Mouse (Mus musculus): Measurements from ENCODE around the gene Olfr412. TPM values are rescaled to one million over a fixed set of nuclear protein-coding genes. Genes with fewer than 3 reads are reported as not detected.

Olfr412 gene
- polyA plus RNA-seq (2015; fragmentation: Nextera tagmentation; extraction: Ambion mirVana): not detected in 2 replicates

DNA sequence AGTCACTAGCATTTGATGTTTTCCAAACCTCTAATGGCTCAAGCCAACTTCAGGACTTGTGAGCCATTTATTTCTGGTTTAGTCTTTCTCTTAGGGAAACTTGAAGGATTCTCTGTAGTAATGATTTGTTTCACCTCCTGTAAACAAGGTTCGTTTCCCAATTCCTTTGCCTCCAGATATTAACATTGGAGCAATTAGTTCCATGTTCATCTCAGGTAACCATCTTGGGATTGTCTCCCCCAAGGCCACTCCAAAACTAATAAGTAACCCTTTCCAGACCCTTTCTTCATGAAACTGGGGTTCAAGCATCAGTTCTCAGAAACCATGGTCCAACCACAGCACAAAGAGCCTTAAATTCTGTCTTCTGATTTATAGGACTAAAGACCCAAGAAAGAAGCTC is at the start of gene Olfr412:
Gene Olfr412 (plus strand): TSS at position 301 of the 400 bp plus-strand sequence.
- DNase-seq (ENCODE audit: low spot score): no peak

GRCm38 (mm10) chr11:74326044-74326443 is 35.8 kb upstream of the Olfr412 start:
- DNase-seq (ENCODE audit: low spot score): no peak

DNA sequence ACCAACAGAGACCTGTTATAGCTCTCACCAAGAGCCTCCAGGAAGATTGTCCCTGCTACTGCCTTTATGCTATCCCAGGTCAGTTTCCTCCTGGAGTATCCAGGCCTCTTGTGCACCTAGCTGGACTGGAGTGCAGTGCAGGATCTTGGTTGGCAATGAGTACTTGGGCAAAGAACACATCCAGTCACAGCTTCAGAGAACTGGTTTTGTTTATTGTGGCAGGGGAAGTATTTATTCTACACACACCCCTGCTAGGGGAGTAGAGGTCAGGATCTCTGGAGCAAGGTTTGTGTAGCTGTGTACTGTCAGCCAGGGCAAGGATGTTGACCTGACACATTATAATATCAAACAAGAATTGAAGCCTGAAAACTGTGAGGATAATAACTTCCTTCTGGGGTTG is 33.1 kb upstream of the Olfr412 start:
- no peak for DNase-seq (ENCODE audit: low spot score)

DNA sequence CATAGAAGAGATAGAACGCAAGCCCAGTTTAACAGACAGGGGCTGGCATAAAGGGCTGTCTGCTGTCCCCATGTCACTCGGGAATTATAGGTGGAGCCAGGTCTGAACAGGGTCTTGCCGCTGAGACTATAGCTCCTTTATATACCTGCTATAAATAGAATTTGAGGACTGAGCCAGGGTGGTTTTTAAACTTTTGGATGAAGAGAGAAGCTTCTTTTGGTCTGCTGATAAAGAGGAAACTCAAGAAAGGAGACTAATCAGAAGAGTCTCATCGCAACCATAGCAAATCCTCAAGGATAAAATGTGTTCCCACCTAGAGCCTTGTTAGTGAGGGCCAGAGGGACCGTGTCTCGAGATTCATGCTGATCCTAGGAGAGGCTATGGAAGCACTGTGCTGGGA is 23.9 kb upstream of the Olfr412 start, which contains the start of gene Olfr410:
Gene Olfr410 (minus strand): TSS at position 101 of the 400 bp plus-strand sequence.
- no peak for DNase-seq (ENCODE audit: low spot score)

GRCm38 (mm10) chr11:74352550-74352949 is 9.3 kb upstream of the Olfr412 start, which contains the start of gene Olfr411:
TSS of gene Olfr411 (minus strand) at chr11:74352650.
- no peak for DNase-seq (ENCODE audit: low spot score)

DNA sequence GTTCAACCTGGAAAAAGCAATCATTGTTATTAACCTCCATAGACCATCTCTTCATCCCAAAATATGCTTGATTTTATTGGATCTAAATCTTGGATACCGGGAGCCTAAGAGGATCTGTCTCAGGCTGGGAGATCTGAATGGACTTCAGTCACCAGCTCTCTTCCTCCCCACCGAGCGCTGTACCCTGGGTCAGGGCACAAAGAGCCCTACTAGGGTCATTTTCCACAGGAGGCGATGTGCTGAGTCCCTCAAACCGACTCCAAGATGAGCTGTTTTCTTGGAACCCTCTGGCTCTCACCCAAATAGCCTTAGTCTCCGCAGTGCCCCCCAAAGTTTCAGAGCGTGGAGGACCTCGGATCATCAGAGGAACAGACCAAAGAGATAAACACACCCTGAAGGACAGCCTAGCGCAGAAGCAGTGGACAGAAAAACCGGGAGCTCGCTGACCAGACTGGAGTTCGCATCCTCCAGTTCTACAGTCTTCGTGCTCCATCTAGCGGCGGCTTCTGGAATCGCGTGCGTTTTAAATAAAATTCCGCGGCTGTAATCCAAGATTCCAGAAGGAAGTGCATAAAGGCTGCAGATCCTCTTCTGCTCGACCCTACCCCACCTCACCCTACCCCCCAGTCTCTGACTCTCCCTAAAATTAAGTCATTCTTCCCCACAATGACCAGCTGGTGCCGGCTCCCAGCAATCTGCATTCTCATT is 9.7 kb downstream of the Olfr412 start:
- peak; percentile 49 for DNase-seq (ENCODE audit: low spot score)

- peak; percentile 49 for DNase-seq (ENCODE audit: low spot score)
Measured at GRCm38 (mm10) chr11:74376847-74377246, 15.0 kb downstream of the Olfr412 start.

GRCm38 (mm10) chr11:74379166-74379873 is 17.5 kb downstream of the Olfr412 start:
- no peak for DNase-seq (ENCODE audit: low spot score)

DNA sequence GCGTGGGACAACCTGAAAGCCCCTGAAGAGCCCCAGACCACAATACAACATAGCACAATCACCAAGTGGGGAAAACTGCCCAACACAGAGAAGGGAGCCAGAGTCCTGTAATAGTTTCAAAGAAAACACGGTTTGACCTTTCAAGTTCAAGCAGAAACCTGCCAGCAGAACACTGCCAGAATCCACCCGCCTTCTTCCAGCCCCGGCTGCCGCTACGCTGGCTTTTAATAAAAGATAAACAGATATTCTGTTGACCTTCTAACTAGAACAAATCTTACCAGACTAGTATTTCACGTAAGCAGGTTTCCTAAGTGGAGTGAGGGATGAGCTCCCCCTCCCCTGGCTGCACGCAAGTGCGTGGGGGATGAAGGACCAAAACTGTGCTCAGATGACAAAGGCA is 23.8 kb downstream of the Olfr412 start:
- DNase-seq (ENCODE audit: low spot score): no peak

DNA sequence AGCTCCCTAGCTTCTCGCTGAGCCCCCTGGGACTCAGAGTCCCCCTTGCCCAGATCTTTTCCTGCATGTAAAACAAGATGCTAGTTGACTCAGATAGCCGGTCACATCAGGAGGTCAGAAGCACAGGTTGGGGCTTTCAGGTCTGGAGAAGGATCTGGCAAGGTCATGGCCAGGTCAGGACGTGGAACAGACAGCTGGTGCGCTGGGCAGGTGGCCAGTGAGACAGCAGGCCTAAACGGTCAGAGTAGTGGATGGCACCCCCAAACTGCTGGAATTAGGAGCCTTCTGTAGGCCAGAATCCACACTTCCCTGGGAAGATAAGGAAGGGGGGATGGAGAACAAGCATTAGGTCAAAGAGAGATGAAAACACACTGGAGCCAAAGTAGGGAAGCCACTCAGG is 25.3 kb downstream of the Olfr412 start:
- DNase-seq (ENCODE audit: low spot score): no peak

DNA sequence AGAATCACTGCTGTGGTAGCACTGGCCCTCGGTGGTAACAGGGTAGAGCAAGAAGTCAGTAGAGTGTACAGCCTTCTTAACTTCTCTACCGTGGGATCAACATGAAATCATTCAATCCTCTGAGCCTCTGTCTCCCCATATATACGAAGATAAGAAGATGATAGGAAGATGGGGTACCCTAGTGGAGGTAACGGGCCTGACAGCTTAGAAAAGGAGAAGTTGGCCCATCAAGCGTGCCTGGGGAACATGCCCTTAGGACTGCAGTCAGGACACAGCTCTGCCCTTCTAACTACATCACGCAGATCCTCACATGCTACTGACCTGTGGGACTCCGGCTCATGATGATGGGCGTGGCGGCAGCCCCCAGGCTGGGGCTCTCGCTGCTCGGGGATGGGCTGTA is 30.0 kb downstream of the Olfr412 start:
- DNase-seq (ENCODE audit: low spot score): no peak

DNA sequence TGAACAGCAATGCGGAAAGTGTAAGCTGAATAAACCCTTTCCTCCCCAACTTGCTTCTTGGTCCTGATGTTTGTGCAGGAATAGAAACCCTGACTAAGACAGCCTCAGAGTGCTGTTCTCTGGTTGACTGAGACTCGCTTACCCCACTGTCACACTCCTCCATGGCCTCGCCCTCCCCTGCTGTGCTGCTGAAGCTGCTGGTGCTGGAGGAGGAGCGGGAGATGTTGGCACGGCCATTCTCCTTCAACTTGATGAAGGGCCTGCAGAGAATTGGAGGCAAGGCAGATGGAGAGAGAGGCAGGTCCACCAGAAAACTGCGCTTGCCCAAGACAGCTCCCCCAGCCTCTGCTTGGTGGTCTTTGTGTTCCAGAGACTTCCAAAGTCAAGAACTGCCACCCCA is 31.0 kb downstream of the Olfr412 start:
- no peak for DNase-seq (ENCODE audit: low spot score)

GRCm38 (mm10) chr11:74393489-74393888 is 31.6 kb downstream of the Olfr412 start:
- no peak for DNase-seq (ENCODE audit: low spot score)

DNA sequence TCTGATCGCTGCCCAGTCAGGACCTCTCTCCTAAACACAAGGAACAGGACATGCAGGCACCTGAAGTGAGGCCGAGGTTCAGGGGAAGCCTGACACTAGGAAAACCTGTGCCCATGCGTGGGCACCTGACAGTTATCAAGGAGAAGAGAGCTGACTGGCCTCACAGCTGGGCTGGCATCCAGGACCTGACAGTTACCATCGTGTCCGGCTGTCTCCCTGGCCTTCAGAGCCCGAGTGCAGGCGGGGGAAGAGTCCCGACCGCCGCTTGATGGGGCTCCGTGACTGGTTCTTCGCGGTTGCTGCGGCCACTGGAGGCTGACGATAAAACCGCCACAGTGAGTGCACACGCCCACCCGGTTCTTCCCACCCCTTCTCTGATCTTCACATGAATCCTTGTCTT is 33.7 kb downstream of the Olfr412 start:
- DNase-seq (ENCODE audit: low spot score): no peak

DNA sequence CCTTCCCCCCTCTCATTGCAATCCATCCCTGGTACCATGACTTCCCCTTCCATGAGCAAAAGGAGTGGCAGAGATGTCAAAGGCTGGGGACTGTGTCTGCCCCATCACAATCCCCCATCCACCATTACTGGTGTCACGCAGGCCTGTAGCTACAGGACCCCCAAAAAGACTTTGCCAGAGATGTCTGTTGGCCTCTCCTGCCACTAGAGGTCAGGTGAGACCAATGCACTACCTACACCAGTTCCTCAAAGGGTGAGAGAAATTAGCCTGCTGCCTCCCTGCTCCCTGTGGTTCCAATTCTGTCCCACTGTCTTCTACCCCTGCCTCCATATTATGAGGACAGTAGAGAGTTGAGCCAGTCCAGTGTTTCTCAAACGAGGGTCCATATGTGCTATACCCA is 40.3 kb downstream of the Olfr412 start:
- peak; percentile 56 for DNase-seq (ENCODE audit: low spot score)

DNA sequence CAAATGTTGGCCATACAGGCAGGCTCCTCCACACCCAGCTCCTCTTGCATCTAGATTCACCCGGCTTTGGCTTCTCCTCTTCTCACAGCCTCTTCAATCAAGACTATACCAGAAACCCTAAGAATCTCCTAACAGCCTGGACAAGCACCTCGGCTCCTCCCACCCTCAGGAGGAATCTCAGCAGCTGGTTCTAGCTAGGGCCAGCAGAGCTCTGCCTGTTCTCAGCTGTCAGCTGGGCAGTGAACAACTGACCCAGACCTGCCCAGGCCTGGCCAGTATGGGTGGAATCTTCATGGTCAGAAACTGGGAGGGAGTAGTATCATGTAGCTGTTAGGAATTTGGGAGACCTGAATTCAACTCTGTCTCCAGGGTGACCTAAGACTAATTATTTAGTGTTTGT is 42.3 kb downstream of the Olfr412 start:
- no peak for DNase-seq (ENCODE audit: low spot score)

- DNase-seq (ENCODE audit: low spot score): peak; percentile 65
Measured at GRCm38 (mm10) chr11:74405201-74405600, 43.3 kb downstream of the Olfr412 start.

DNA sequence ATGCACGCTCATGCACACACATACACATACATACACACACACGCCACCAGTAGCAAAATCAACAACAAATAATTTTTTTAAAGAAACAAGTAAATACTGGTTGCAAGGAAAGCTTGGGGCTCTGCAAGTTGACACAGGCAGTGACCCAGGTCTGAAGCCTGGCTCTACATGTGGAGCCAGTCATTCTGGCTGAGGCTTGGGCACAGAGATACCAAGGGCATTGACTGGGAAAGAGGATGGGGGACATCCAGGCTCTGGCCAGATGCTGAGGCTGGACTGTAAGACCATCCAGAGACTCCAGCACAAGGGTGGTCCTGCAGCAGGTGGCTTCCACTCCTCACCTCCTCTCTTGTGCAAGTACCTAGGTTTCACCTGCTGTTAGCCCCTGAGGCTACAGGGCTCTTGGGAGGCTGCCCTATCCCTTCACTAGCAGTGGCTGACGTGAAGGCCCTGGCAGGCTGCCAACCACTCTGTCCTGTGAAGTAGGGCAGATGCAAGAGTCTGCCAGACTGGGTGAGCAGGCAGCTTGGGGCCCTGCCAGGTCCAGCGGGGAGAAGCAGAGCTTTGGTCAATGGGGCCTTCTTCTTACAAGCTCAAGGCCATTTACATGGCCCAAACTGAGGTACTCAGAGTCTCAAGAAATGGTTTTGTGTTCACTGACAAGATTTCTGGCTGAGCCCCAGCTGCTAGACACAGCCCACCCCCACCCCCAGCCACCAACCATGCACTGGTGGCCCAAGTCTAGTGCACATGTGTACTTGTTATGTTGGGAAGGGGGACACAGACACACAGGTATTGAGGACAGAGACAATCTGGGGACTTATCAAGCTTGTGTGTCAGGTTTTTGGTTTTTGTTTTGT is 46.9 kb downstream of the Olfr412 start:
- peak; percentile 19 for DNase-seq (ENCODE audit: low spot score)

GRCm38 (mm10) chr11:74409447-74409754 is 47.5 kb downstream of the Olfr412 start:
- DNase-seq (ENCODE audit: low spot score): no peak

DNA sequence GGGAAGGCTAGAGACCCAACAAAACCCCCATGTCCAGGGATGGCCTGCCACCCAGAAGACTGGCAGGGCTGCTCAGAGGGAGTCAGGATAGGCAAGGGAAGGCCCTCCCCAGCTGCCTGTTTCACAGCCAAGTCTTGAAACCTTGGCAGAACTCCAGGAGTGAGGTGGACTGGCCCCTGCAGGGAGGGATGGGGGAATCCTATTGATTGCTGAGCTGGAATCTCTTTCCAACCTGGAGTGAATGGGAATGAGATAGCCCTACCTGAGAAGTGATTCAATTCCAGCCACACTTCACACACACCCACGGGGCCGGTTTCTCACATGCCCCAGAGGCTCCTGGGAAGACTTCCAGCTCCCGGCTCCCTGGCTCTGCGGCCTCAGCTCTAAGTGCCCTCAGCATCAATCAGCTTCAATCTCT is 47.9 kb downstream of the Olfr412 start:
- DNase-seq (ENCODE audit: low spot score): no peak

GRCm38 (mm10) chr11:74411943-74412342 is 50.1 kb downstream of the Olfr412 start:
- DNase-seq (ENCODE audit: low spot score): no peak

DNA sequence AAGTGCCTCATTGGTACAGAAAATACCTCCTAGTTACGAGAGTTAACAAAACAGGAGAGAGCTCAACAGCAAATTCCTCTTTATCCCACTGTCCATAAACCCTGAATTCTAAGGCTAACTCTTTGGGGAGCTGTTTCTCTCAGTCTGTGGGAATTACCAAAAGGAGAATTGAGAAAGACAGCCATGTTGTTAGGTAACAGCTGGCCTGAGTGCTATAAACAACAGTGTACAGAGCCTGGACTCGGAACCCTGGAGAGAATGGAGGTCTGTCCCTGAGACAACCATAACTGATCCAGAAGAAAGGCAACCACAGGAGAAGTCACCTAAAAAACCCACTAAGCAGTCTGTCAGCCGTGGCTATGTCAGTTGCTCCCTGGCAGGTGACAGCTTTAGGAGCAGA is 50.6 kb downstream of the Olfr412 start:
- no peak for DNase-seq (ENCODE audit: low spot score)

Measured in thymus, postnatal 0 days (tissue).